Mouse (Mus musculus) forebrain, embryonic 11.5 days (tissue): ENCODE measurements around the gene Raly. TPM values are rescaled to one million over a fixed set of nuclear protein-coding genes. Genes with fewer than 3 reads are reported as not detected.

Experiments
- ATAC-seq: fragments of 200-750 bp; cut with Nextera tagmentation; replicated peaks from 2 replicates; pipeline ENCODE4 v1.8.0; 2017; ENCODE audit warnings: moderate TSS enrichment; ENCODE audit not compliant: low FRiP score
- DNase-seq: peaks from one replicate; pipeline ENCODE4 v3.0.0-alpha.2; 2017; ENCODE audit warnings: low spot score
- H3K27ac ChIP-seq: fragments of 300-500 bp; sonication (generic); 2 replicates; pipeline ENCODE4 v1.5.1; 2014; ENCODE audit warnings: low read depth, low read length
- H3K27me3 ChIP-seq: fragments of 300-500 bp; sonication (generic); 2 replicates; pipeline ENCODE4 v1.6.1; 2014; ENCODE audit warnings: mild to moderate bottlenecking, low read length, mixed read lengths; ENCODE audit not compliant: control insufficient read depth, insufficient read depth
- H3K36me3 ChIP-seq: fragments of 300-500 bp; sonication (generic); 2 replicates; pipeline ENCODE4 v1.6.1; 2014; ENCODE audit warnings: mild to moderate bottlenecking, low read length, moderate library complexity, mixed read lengths; ENCODE audit not compliant: control insufficient read depth, insufficient read depth
- H3K4me1 ChIP-seq: fragments of 300-500 bp; sonication (generic); replicated peaks from 2 replicates; pipeline ENCODE4 v1.6.1; 2014; ENCODE audit warnings: low read length, mixed read lengths; ENCODE audit not compliant: control insufficient read depth, insufficient read depth
- H3K4me2 ChIP-seq: fragments of 300-500 bp; sonication (generic); 2 replicates; pipeline ENCODE4 v1.6.1; 2014; ENCODE audit warnings: low read depth, mild to moderate bottlenecking, low read length, moderate library complexity, mixed read lengths; ENCODE audit not compliant: severe bottlenecking
- H3K4me3 ChIP-seq: fragments of 300-500 bp; sonication (generic); 2 replicates; pipeline ENCODE4 v1.5.1; 2014; ENCODE audit warnings: low read depth, low read length
- H3K9ac ChIP-seq: fragments of 300-500 bp; sonication (generic); 2 replicates; pipeline ENCODE4 v1.6.1; 2014; ENCODE audit warnings: low read length
- H3K9me3 ChIP-seq: fragments of 300-500 bp; sonication (generic); 2 replicates; pipeline ENCODE4 v1.6.1; 2016; ENCODE audit warnings: low read length, mixed read lengths; ENCODE audit not compliant: control insufficient read depth
- WGBS: fragments of 180-500 bp; shearing (Covaris S2); extraction: QIAGEN DNeasy Blood & Tissue Kit; methylation state at CpG from one replicate; pipeline ENCODE4 v1.1.7; 2014; 5-methylcytosine and 5-hydroxymethylcytosine counted together
- polyA plus RNA-seq: library from polyadenylated mRNA; unstranded; fragments of >200 nt; fragmentation: Nextera tagmentation; extraction: Ambion mirVana; gene quantifications from 2 replicates; pipeline ENCODE4 v1.2.1, GENCODE M21; 2014

Gene Raly
- polyA plus RNA-seq, 1 experiment from 2014 or later: 92.4 TPM

DNA sequence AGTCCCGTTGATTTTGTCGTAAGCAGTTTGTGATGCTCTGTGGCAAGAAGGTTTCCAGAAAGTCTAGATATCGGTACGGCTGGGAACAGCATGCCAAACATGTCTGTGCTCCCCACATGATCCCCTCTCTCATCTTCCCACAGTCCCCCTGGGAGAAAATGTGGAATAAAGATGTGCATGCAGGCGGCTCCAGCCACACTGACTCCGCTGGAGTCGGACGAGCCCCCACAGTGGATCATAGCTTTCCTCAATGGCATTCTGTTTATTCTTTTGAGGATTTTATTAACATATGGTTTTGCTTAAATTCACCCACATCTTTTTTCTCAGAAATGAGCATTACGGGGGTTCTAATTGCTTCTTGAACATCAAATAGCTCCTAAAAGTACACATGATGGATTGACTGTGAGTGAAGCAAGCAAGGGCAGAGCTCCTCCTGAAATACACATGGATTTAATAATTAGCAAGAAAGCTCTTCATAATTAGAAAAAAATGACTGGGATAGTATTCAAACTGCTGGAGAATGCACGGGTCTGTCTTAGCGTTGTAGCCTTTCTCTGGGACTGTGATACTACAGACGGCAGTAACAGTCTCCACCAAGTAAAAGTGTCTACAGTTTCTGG, 125.1 kb downstream of the Raly start:
- no peaks in the 10 kb centered on the region for H3K9me3 ChIP-seq
- no peak overlapping the region for H3K4me2 ChIP-seq
- H3K4me3 ChIP-seq: no peak overlapping the region
- no peaks in the 10 kb centered on the region for H3K4me1 ChIP-seq
- DNase-seq: no peak
- no peaks in the 10 kb centered on the region for H3K27me3 ChIP-seq
- no peak overlapping the region for H3K9ac ChIP-seq
- H3K36me3 ChIP-seq: no peaks in the 10 kb centered on the region
- ATAC-seq: no peak
- no peak overlapping the region for H3K27ac ChIP-seq
- 83% methylated on average over 12 of the region's 12 CpGs for WGBS

GRCm38 (mm10) chr2:154916547-154916946, 125.7 kb downstream of the Raly start:
- no peak overlapping the region for H3K9ac ChIP-seq
- H3K36me3 ChIP-seq: no peaks in the 10 kb centered on the region
- ATAC-seq (no peak), DNase-seq (peak; percentile 55)
- H3K4me3 ChIP-seq: no peak overlapping the region
- WGBS: 17% methylated on average over 2 of the region's 2 CpGs
- no peaks in the 10 kb centered on the region for H3K9me3 ChIP-seq
- H3K4me2 ChIP-seq: no peak overlapping the region
- peaks cover 2% of the 10 kb centered on the region; the same call in 1 of the 2 replicates for H3K27me3 ChIP-seq
- H3K4me1 ChIP-seq: no peaks in the 10 kb centered on the region
- no peak overlapping the region for H3K27ac ChIP-seq

Other genes with a start within 250 kb of the Raly start
- gene 1700003F12Rik, start 244.0 kb upstream of the Raly start, polyA plus RNA-seq: 2.3 and 4.5 TPM in 2 replicates
- 0.41 and 0.77 TPM in 2 replicates for gene Actl10, start 239.3 kb upstream of the Raly start, polyA plus RNA-seq
- 5.5 and 7.6 TPM in 2 replicates for gene Necab3, start 232.2 kb upstream of the Raly start, polyA plus RNA-seq
- 17.6 and 18.6 TPM in 2 replicates for gene E2f1, start 221.2 kb upstream of the Raly start, polyA plus RNA-seq
- gene Pxmp4, start 187.4 kb upstream of the Raly start, polyA plus RNA-seq: 10.0 and 10.6 TPM in 2 replicates
- gene Zfp341, start 177.8 kb upstream of the Raly start, polyA plus RNA-seq: 1.5 and 2.1 TPM in 2 replicates
- gene 4930519P11Rik, start 177.7 kb upstream of the Raly start, polyA plus RNA-seq: 1.0 TPM in 1 of 2 replicates, not detected in the other
- gene Chmp4b, start 139.4 kb upstream of the Raly start, polyA plus RNA-seq: 13.3 and 16.7 TPM in 2 replicates
- not detected in 2 replicates for gene Gm14214, start 21.1 kb upstream of the Raly start, polyA plus RNA-seq
- 0.69 and 1.0 TPM in 2 replicates for gene a, start 306 bp downstream of the Raly start, polyA plus RNA-seq
- 118 and 135 TPM in 2 replicates for gene Eif2s2, start 101.8 kb downstream of the Raly start, polyA plus RNA-seq
- 0.27 and 0.40 TPM in 2 replicates for gene Gm14226, start 227.2 kb downstream of the Raly start, polyA plus RNA-seq